Mouse (Mus musculus): ENCODE measurements around the gene Gpt2. TPM values are rescaled to one million over a fixed set of nuclear protein-coding genes. Genes with fewer than 3 reads are reported as not detected.

The Gpt2 gene
- polyA plus RNA-seq (2012; rRNA removed) = 29.6 and 34.2 TPM in 2 replicates

- DNase-seq (ENCODE audit: low read depth) = peak; percentile 98
- TF ChIP-seq POLR2A (IDR thresholded peaks at IDR 0.05; ENCODE audit: borderline replicate concordance, extremely low read depth, insufficient read depth, insufficient read length, poor library complexity, severe bottlenecking) (peak; percentile 74; the same call in 1 of the 2 replicates), CTCF (IDR thresholded peaks at IDR 0.05; ENCODE audit: borderline replicate concordance, extremely low read depth, insufficient read depth, insufficient read length) (0 out of 2 replicates have a peak, but pooled peaks have one; percentile 7)
These were observed at the start of gene Gpt2 for GRCm38 (mm10) chr8:85492125-85492875. Gene Gpt2 (plus strand): TSS chr8:85492576.

- TF ChIP-seq CTCF (IDR thresholded peaks at IDR 0.05; ENCODE audit: borderline replicate concordance, extremely low read depth, insufficient read depth, insufficient read length) = no peak
- no peak for TF ChIP-seq POLR2A (IDR thresholded peaks at IDR 0.05; ENCODE audit: borderline replicate concordance, extremely low read depth, insufficient read depth, insufficient read length, poor library complexity, severe bottlenecking)
- DNase-seq (ENCODE audit: low read depth) = no peak
These were observed 48.3 kb upstream of the Gpt2 start for GRCm38 (mm10) chr8:85444092-85444491.

- no peak for DNase-seq (ENCODE audit: low read depth)
- no peak for TF ChIP-seq POLR2A (IDR thresholded peaks at IDR 0.05; ENCODE audit: borderline replicate concordance, extremely low read depth, insufficient read depth, insufficient read length, poor library complexity, severe bottlenecking)
- no peak for TF ChIP-seq CTCF (IDR thresholded peaks at IDR 0.05; ENCODE audit: borderline replicate concordance, extremely low read depth, insufficient read depth, insufficient read length)
These were observed 46.3 kb upstream of the Gpt2 start for GRCm38 (mm10) chr8:85445936-85446685.

GRCm38 (mm10) chr8:85450335-85450734, 42.0 kb upstream of the Gpt2 start:
- TF ChIP-seq POLR2A (IDR thresholded peaks at IDR 0.05; ENCODE audit: borderline replicate concordance, extremely low read depth, insufficient read depth, insufficient read length, poor library complexity, severe bottlenecking) = no peak
- no peak for TF ChIP-seq CTCF (IDR thresholded peaks at IDR 0.05; ENCODE audit: borderline replicate concordance, extremely low read depth, insufficient read depth, insufficient read length)
- no peak for DNase-seq (ENCODE audit: low read depth)

GRCm38 (mm10) chr8:85452328-85452727, 40.0 kb upstream of the Gpt2 start:
- TF ChIP-seq POLR2A (IDR thresholded peaks at IDR 0.05; ENCODE audit: borderline replicate concordance, extremely low read depth, insufficient read depth, insufficient read length, poor library complexity, severe bottlenecking) = no peak
- DNase-seq (ENCODE audit: low read depth) = peak; percentile 66

GRCm38 (mm10) chr8:85453256-85453655, 39.1 kb upstream of the Gpt2 start:
- TF ChIP-seq POLR2A (IDR thresholded peaks at IDR 0.05; ENCODE audit: borderline replicate concordance, extremely low read depth, insufficient read depth, insufficient read length, poor library complexity, severe bottlenecking) (no peak), CTCF (IDR thresholded peaks at IDR 0.05; ENCODE audit: borderline replicate concordance, extremely low read depth, insufficient read depth, insufficient read length) (no peak)
- peak; percentile 65 for DNase-seq (ENCODE audit: low read depth)

GRCm38 (mm10) chr8:85454750-85455149, 37.6 kb upstream of the Gpt2 start:
- TF ChIP-seq POLR2A (IDR thresholded peaks at IDR 0.05; ENCODE audit: borderline replicate concordance, extremely low read depth, insufficient read depth, insufficient read length, poor library complexity, severe bottlenecking) (no peak), CTCF (IDR thresholded peaks at IDR 0.05; ENCODE audit: borderline replicate concordance, extremely low read depth, insufficient read depth, insufficient read length) (no peak)
- no peak for DNase-seq (ENCODE audit: low read depth)

GRCm38 (mm10) chr8:85456536-85456935, 35.8 kb upstream of the Gpt2 start:
- peak; percentile 96 for DNase-seq (ENCODE audit: low read depth)
- no peak for TF ChIP-seq POLR2A (IDR thresholded peaks at IDR 0.05; ENCODE audit: borderline replicate concordance, extremely low read depth, insufficient read depth, insufficient read length, poor library complexity, severe bottlenecking)
- TF ChIP-seq CTCF (IDR thresholded peaks at IDR 0.05; ENCODE audit: borderline replicate concordance, extremely low read depth, insufficient read depth, insufficient read length) = peak; percentile 87

- no peak for DNase-seq (ENCODE audit: low read depth)
- TF ChIP-seq CTCF (IDR thresholded peaks at IDR 0.05; ENCODE audit: borderline replicate concordance, extremely low read depth, insufficient read depth, insufficient read length) (no peak), POLR2A (IDR thresholded peaks at IDR 0.05; ENCODE audit: borderline replicate concordance, extremely low read depth, insufficient read depth, insufficient read length, poor library complexity, severe bottlenecking) (no peak)
These were observed 32.8 kb upstream of the Gpt2 start for GRCm38 (mm10) chr8:85459582-85459981.

GRCm38 (mm10) chr8:85460804-85461203, 31.6 kb upstream of the Gpt2 start:
- TF ChIP-seq POLR2A (IDR thresholded peaks at IDR 0.05; ENCODE audit: borderline replicate concordance, extremely low read depth, insufficient read depth, insufficient read length, poor library complexity, severe bottlenecking) (no peak), CTCF (IDR thresholded peaks at IDR 0.05; ENCODE audit: borderline replicate concordance, extremely low read depth, insufficient read depth, insufficient read length) (peak; percentile 24; the same call in 1 of the 2 replicates)
- peak; percentile 17 for DNase-seq (ENCODE audit: low read depth)

- TF ChIP-seq POLR2A (IDR thresholded peaks at IDR 0.05; ENCODE audit: borderline replicate concordance, extremely low read depth, insufficient read depth, insufficient read length, poor library complexity, severe bottlenecking) (no peak), CTCF (IDR thresholded peaks at IDR 0.05; ENCODE audit: borderline replicate concordance, extremely low read depth, insufficient read depth, insufficient read length) (peak; percentile 38; the same call in 1 of the 2 replicates)
- no peak for DNase-seq (ENCODE audit: low read depth)
These were observed 31.0 kb upstream of the Gpt2 start for GRCm38 (mm10) chr8:85461377-85461776.

All from brain, embryonic 14.5 days (tissue).